Mouse (Mus musculus): ENCODE data around the gene Krt2. TPM values are rescaled to one million over a fixed set of nuclear protein-coding genes. Genes with fewer than 3 reads are reported as not detected.

Gene Krt2
- polyA plus RNA-seq, 1 experiment from 2014 or later, result not detected

- Histone ChIP-seq H3K4me3 (ENCODE audit: low read depth, low read length) (no peak overlapping the region), H3K27me3 (replicated peaks; ENCODE audit: control insufficient read depth, insufficient read depth, low read length) (0 out of 2 replicates have a peak, but pooled peaks cover 7% of the 10 kb centered on the region), H3K9ac (ENCODE audit: low read length) (no peak overlapping the region), H3K9me3 (ENCODE audit: control insufficient read depth, low read length) (no peaks in the 10 kb centered on the region), H3K4me1 (replicated peaks; ENCODE audit: control insufficient read depth, insufficient read depth, low read length) (no peaks in the 10 kb centered on the region), H3K36me3 (ENCODE audit: control insufficient read depth, insufficient read depth, low read length) (no peaks in the 10 kb centered on the region), H3K4me2 (ENCODE audit: low read length) (no peak overlapping the region), H3K27ac (ENCODE audit: low read depth) (no peak overlapping the region)
- no peak for ATAC-seq (replicated peaks; ENCODE audit: low FRiP score, low TSS enrichment, low read depth)
- no peak for DNase-seq (ENCODE audit: low spot score)
- WGBS, result 36% methylated on average over 5 of the region's 5 CpGs
Observed at GRCm38 (mm10) chr15:101852571-101852970, 34.6 kb upstream of the Krt2 start.

GRCm38 (mm10) chr15:101850694-101851093 is 32.7 kb upstream of the Krt2 start, which contains the start of gene Krt1:
Gene Krt1 (minus strand): TSS chr15:101850794.
- H3K9me3 ChIP-seq (ENCODE audit: control insufficient read depth, low read length), result no peaks in the 10 kb centered on the region
- ATAC-seq (replicated peaks; ENCODE audit: low FRiP score, low TSS enrichment, low read depth) (no peak), DNase-seq (ENCODE audit: low spot score) (no peak)
- no peak within 1 kb of the TSS for H3K27ac ChIP-seq (ENCODE audit: low read depth)
- H3K4me1 ChIP-seq (replicated peaks; ENCODE audit: control insufficient read depth, insufficient read depth, low read length), result 0 out of 2 replicates have a peak, but pooled peaks cover 3% of the 10 kb centered on the region
- H3K27me3 ChIP-seq (replicated peaks; ENCODE audit: control insufficient read depth, insufficient read depth, low read length), result 0 out of 2 replicates have a peak, but pooled peaks cover 7% of the 10 kb centered on the region
- no peak within 1 kb of the TSS for H3K9ac ChIP-seq (ENCODE audit: low read length)
- H3K4me3 ChIP-seq (ENCODE audit: low read depth, low read length), result no peak within 1 kb of the TSS
- 71% methylated on average over 6 of the region's 6 CpGs for WGBS
- no peaks in the 10 kb centered on the region for H3K36me3 ChIP-seq (ENCODE audit: control insufficient read depth, insufficient read depth, low read length)
- H3K4me2 ChIP-seq (ENCODE audit: low read length), result no peak within 1 kb of the TSS

- DNase-seq (ENCODE audit: low spot score) (peak; percentile 74), ATAC-seq (replicated peaks; ENCODE audit: low FRiP score, low TSS enrichment, low read depth) (0 out of 2 replicates have a peak, but pooled peaks have one; percentile 12)
- Histone ChIP-seq H3K4me2 (ENCODE audit: low read length) (peak overlapping the region; percentile 81), H3K9me3 (ENCODE audit: control insufficient read depth, low read length) (no peaks in the 10 kb centered on the region), H3K4me3 (ENCODE audit: low read depth, low read length) (peak overlapping the region; percentile 39), H3K27ac (ENCODE audit: low read depth) (no peak overlapping the region), H3K9ac (ENCODE audit: low read length) (peak overlapping the region; percentile 55), H3K36me3 (ENCODE audit: control insufficient read depth, insufficient read depth, low read length) (no peaks in the 10 kb centered on the region), H3K27me3 (replicated peaks; ENCODE audit: control insufficient read depth, insufficient read depth, low read length) (no peaks in the 10 kb centered on the region), H3K4me1 (replicated peaks; ENCODE audit: control insufficient read depth, insufficient read depth, low read length) (0 out of 2 replicates have a peak, but pooled peaks cover 6% of the 10 kb centered on the region)
- under 1% methylated on average over 36 of the region's 37 CpGs for WGBS
Observed at GRCm38 (mm10) chr15:101845971-101846403, 28.0 kb upstream of the Krt2 start.

GRCm38 (mm10) chr15:101843192-101843591 is 25.2 kb upstream of the Krt2 start:
- Histone ChIP-seq H3K9ac (ENCODE audit: low read length) (no peak overlapping the region), H3K36me3 (ENCODE audit: control insufficient read depth, insufficient read depth, low read length) (no peaks in the 10 kb centered on the region), H3K4me3 (ENCODE audit: low read depth, low read length) (no peak overlapping the region), H3K27me3 (replicated peaks; ENCODE audit: control insufficient read depth, insufficient read depth, low read length) (no peaks in the 10 kb centered on the region), H3K9me3 (ENCODE audit: control insufficient read depth, low read length) (no peaks in the 10 kb centered on the region), H3K4me2 (ENCODE audit: low read length) (no peak overlapping the region), H3K4me1 (replicated peaks; ENCODE audit: control insufficient read depth, insufficient read depth, low read length) (0 out of 2 replicates have a peak, but pooled peaks cover 6% of the 10 kb centered on the region), H3K27ac (ENCODE audit: low read depth) (no peak overlapping the region)
- no peak for DNase-seq (ENCODE audit: low spot score)
- ATAC-seq (replicated peaks; ENCODE audit: low FRiP score, low TSS enrichment, low read depth), result no peak
- WGBS, result 54% methylated on average over 9 of the region's 9 CpGs

- no peak overlapping the region for H3K4me3 ChIP-seq (ENCODE audit: low read depth, low read length)
- no peaks in the 10 kb centered on the region; the same call in 1 of the 2 replicates for H3K4me1 ChIP-seq (replicated peaks; ENCODE audit: control insufficient read depth, insufficient read depth, low read length)
- H3K27ac ChIP-seq (ENCODE audit: low read depth), result no peak overlapping the region
- ATAC-seq (replicated peaks; ENCODE audit: low FRiP score, low TSS enrichment, low read depth) (no peak), DNase-seq (ENCODE audit: low spot score) (no peak)
- H3K9me3 ChIP-seq (ENCODE audit: control insufficient read depth, low read length), result no peaks in the 10 kb centered on the region
- no peaks in the 10 kb centered on the region for H3K27me3 ChIP-seq (replicated peaks; ENCODE audit: control insufficient read depth, insufficient read depth, low read length)
- no peaks in the 10 kb centered on the region for H3K36me3 ChIP-seq (ENCODE audit: control insufficient read depth, insufficient read depth, low read length)
- H3K4me2 ChIP-seq (ENCODE audit: low read length), result no peak overlapping the region
- H3K9ac ChIP-seq (ENCODE audit: low read length), result no peak overlapping the region
- WGBS, result 64% methylated on average over 5 of the region's 5 CpGs
Observed at GRCm38 (mm10) chr15:101834784-101835328, 16.9 kb upstream of the Krt2 start.

GRCm38 (mm10) chr15:101833131-101833530 is 15.2 kb upstream of the Krt2 start:
- H3K36me3 ChIP-seq (ENCODE audit: control insufficient read depth, insufficient read depth, low read length), result no peaks in the 10 kb centered on the region
- no peaks in the 10 kb centered on the region; the same call in 1 of the 2 replicates for H3K4me1 ChIP-seq (replicated peaks; ENCODE audit: control insufficient read depth, insufficient read depth, low read length)
- 32% methylated on average over 6 of the region's 6 CpGs for WGBS
- H3K27ac ChIP-seq (ENCODE audit: low read depth), result no peak overlapping the region
- no peak for DNase-seq (ENCODE audit: low spot score)
- H3K4me3 ChIP-seq (ENCODE audit: low read depth, low read length), result no peak overlapping the region
- no peaks in the 10 kb centered on the region for H3K27me3 ChIP-seq (replicated peaks; ENCODE audit: control insufficient read depth, insufficient read depth, low read length)
- H3K9ac ChIP-seq (ENCODE audit: low read length), result no peak overlapping the region
- no peaks in the 10 kb centered on the region for H3K9me3 ChIP-seq (ENCODE audit: control insufficient read depth, low read length)
- ATAC-seq (replicated peaks; ENCODE audit: low FRiP score, low TSS enrichment, low read depth), result no peak
- no peak overlapping the region for H3K4me2 ChIP-seq (ENCODE audit: low read length)

GRCm38 (mm10) chr15:101829441-101829840 is 11.5 kb upstream of the Krt2 start:
- no peak overlapping the region for H3K9ac ChIP-seq (ENCODE audit: low read length)
- 67% methylated on average over 5 of the region's 5 CpGs for WGBS

GRCm38 (mm10) chr15:101821786-101822185 is 3.8 kb upstream of the Krt2 start:
- Histone ChIP-seq H3K9me3 (ENCODE audit: control insufficient read depth, low read length) (no peaks in the 10 kb centered on the region), H3K36me3 (ENCODE audit: control insufficient read depth, insufficient read depth, low read length) (no peaks in the 10 kb centered on the region), H3K4me3 (ENCODE audit: low read depth, low read length) (no peak overlapping the region), H3K4me2 (ENCODE audit: low read length) (no peak overlapping the region), H3K27ac (ENCODE audit: low read depth) (no peak overlapping the region), H3K4me1 (replicated peaks; ENCODE audit: control insufficient read depth, insufficient read depth, low read length) (no peaks in the 10 kb centered on the region), H3K9ac (ENCODE audit: low read length) (no peak overlapping the region), H3K27me3 (replicated peaks; ENCODE audit: control insufficient read depth, insufficient read depth, low read length) (no peaks in the 10 kb centered on the region)
- DNase-seq (ENCODE audit: low spot score) (no peak), ATAC-seq (replicated peaks; ENCODE audit: low FRiP score, low TSS enrichment, low read depth) (no peak)
- 15% methylated on average over 3 of the region's 3 CpGs for WGBS

More at GRCm38 (mm10) chr15:101829441-101829840, 11.5 kb upstream of the Krt2 start:
- DNase-seq (ENCODE audit: low spot score) (no peak), ATAC-seq (replicated peaks; ENCODE audit: low FRiP score, low TSS enrichment, low read depth) (no peak)
- Histone ChIP-seq H3K36me3 (ENCODE audit: control insufficient read depth, insufficient read depth, low read length) (no peaks in the 10 kb centered on the region), H3K27me3 (replicated peaks; ENCODE audit: control insufficient read depth, insufficient read depth, low read length) (no peaks in the 10 kb centered on the region), H3K4me2 (ENCODE audit: low read length) (no peak overlapping the region), H3K9me3 (ENCODE audit: control insufficient read depth, low read length) (no peaks in the 10 kb centered on the region), H3K27ac (ENCODE audit: low read depth) (no peak overlapping the region), H3K4me1 (replicated peaks; ENCODE audit: control insufficient read depth, insufficient read depth, low read length) (no peaks in the 10 kb centered on the region; the same call in 1 of the 2 replicates), H3K4me3 (ENCODE audit: low read depth, low read length) (no peak overlapping the region)

Data from intestine, embryonic 14.5 days (tissue).